Mouse (Mus musculus) T-helper 17 cell (primary cell): ENCODE results near the gene Isg15.
"Not testable (repeated sequence)": the region's sequence is repeated elsewhere in the genome, so short reads cannot be mapped to it uniquely, and the experiment has no call there.

ENCODE experiments used
- in situ Hi-C, 2 experiments: fragments of 300-600 bp; cut with MboI, MseI; formaldehyde crosslinking; loops; 1 replicate in 1 of 2; 2 replicates in 1 of 2; pipeline ENCODE4 v1.15.1; 2025; ENCODE audit warnings: high pct_unique_total_duplicates in 2 of 2

Gene Isg15

GRCm38 (mm10) chr4:156169129-156169528, 31.5 kb downstream of the Isg15 start:
- in situ Hi-C loops, result no loop called here

- in situ Hi-C loops, result no loop called here
Measured at GRCm38 (mm10) chr4:156168611-156169010, 32.0 kb downstream of the Isg15 start.

GRCm38 (mm10) chr4:156166477-156166876, 34.1 kb downstream of the Isg15 start:
- in situ Hi-C loops, result no loop called here

- in situ Hi-C loops, result no loop called here
Measured at GRCm38 (mm10) chr4:156154771-156155170, 45.8 kb downstream of the Isg15 start.

GRCm38 (mm10) chr4:156150887-156151286, 49.7 kb downstream of the Isg15 start:
- in situ Hi-C loops, result not testable (repeated sequence)
